ENCODE assay signal across 8 mouse cellular contexts in genomic region chr3:51223556-51223955, GRCm38 (mm10). TPM values are rescaled to one million over a fixed set of nuclear protein-coding genes. Genes with fewer than 3 reads are reported as not detected.
DNase-seq lines count a peak whose midpoint lies in the region; ATAC-seq lines count a peak whose summit lies in the region.

No protein-coding gene starts in this region.

- intact Hi-C loops in heart, postnatal 10 days (cut with DNase I), result loop anchor here (2.0 kb wide), 1 partner anchor 21 kb away; no protein-coding TSS in a partner anchor

- H3K4me3 ChIP-seq in heart, embryonic 13.5 days, result peak overlapping the region; percentile 95
- H3K4me3 ChIP-seq in hindbrain, embryonic 11.5 days (ENCODE audit: low read depth, low read length), result no peak overlapping the region
- H3K4me3 ChIP-seq in midbrain, embryonic 11.5 days (ENCODE audit: low read depth, low read length), result no peak overlapping the region

- peak overlapping the region; percentile 42; the same call in 1 of the 2 replicates for H3K27ac ChIP-seq in heart, embryonic 13.5 days (replicated peaks)
- no peak overlapping the region for H3K27ac ChIP-seq in hindbrain, embryonic 11.5 days (ENCODE audit: low read depth, low read length)
- no peak overlapping the region for H3K27ac ChIP-seq in midbrain, embryonic 11.5 days (ENCODE audit: low read depth, low read length)

- H3K4me1 ChIP-seq in heart, embryonic 13.5 days, result peaks cover 57% of the 10 kb centered on the region
- no peaks in the 10 kb centered on the region for H3K4me1 ChIP-seq in hindbrain, embryonic 11.5 days (replicated peaks; ENCODE audit: control insufficient read depth, insufficient read depth, low read length)
- H3K4me1 ChIP-seq in midbrain, embryonic 11.5 days (ENCODE audit: control insufficient read depth, insufficient read depth, low read length), result peaks cover 4% of the 10 kb centered on the region; the same call in 1 of the 2 replicates

- DNase-seq in heart, postnatal 10 days, result no peak
- peak; percentile 99 for DNase-seq in R1 (ENCODE audit: low read depth, low spot score)
- DNase-seq in hindbrain, embryonic 11.5 days (ENCODE audit: low spot score), result peak; percentile 13
- no peak for DNase-seq in midbrain, embryonic 11.5 days (ENCODE audit: low spot score, missing footprints)
- DNase-seq in thymus, adult 18-20 months, result no peak
- DNase-seq in right cerebral cortex, postnatal 25 days, result no peak
- DNase-seq in cerebellum, postnatal 10 days, result no peak

- no peak for ATAC-seq in heart, embryonic 13.5 days (ENCODE audit: extremely low read depth, insufficient number of reproducible peaks, low FRiP score, low TSS enrichment)
- ATAC-seq in hindbrain, embryonic 11.5 days (ENCODE audit: low FRiP score), result no peak
- no peak for ATAC-seq in midbrain, embryonic 11.5 days (ENCODE audit: low FRiP score)

- peak overlapping the region; percentile 94; the same call in 1 of the 2 replicates for H3K9ac ChIP-seq in heart, embryonic 13.5 days
- H3K9ac ChIP-seq in hindbrain, embryonic 11.5 days (ENCODE audit: low read depth, low read length), result no peak overlapping the region
- no peak overlapping the region for H3K9ac ChIP-seq in midbrain, embryonic 11.5 days (ENCODE audit: low read length)

- H3K36me3 ChIP-seq in heart, embryonic 13.5 days, result no peaks in the 10 kb centered on the region
- H3K36me3 ChIP-seq in hindbrain, embryonic 11.5 days (ENCODE audit: control insufficient read depth, insufficient read depth, low read length), result no peaks in the 10 kb centered on the region
- H3K36me3 ChIP-seq in midbrain, embryonic 11.5 days (ENCODE audit: control insufficient read depth, insufficient read depth, low read length), result no peaks in the 10 kb centered on the region

- 26% methylated on average over 5 of the region's 5 CpGs for WGBS in heart, embryonic 13.5 days
- WGBS in hindbrain, embryonic 11.5 days, result 18% methylated on average over 5 of the region's 5 CpGs
- WGBS in midbrain, embryonic 11.5 days, result 18% methylated on average over 5 of the region's 5 CpGs

- H3K27me3 ChIP-seq in heart, embryonic 13.5 days (replicated peaks), result no peaks in the 10 kb centered on the region
- H3K27me3 ChIP-seq in hindbrain, embryonic 11.5 days (ENCODE audit: control insufficient read depth, insufficient read depth, low read length), result no peaks in the 10 kb centered on the region
- H3K27me3 ChIP-seq in midbrain, embryonic 11.5 days (ENCODE audit: control insufficient read depth, insufficient read depth, low read length), result no peaks in the 10 kb centered on the region

- peak overlapping the region; percentile 91 for H3K4me2 ChIP-seq in heart, embryonic 13.5 days
- no peak overlapping the region for H3K4me2 ChIP-seq in hindbrain, embryonic 11.5 days (replicated peaks; ENCODE audit: low read depth, low read length)
- H3K4me2 ChIP-seq in midbrain, embryonic 11.5 days, result peak overlapping the region; percentile 56; the same call in 1 of the 2 replicates

- H3K9me3 ChIP-seq in heart, embryonic 13.5 days, result no peaks in the 10 kb centered on the region
- no peaks in the 10 kb centered on the region for H3K9me3 ChIP-seq in hindbrain, embryonic 11.5 days (ENCODE audit: control insufficient read depth, low read length)
- no peaks in the 10 kb centered on the region for H3K9me3 ChIP-seq in midbrain, embryonic 11.5 days (ENCODE audit: control insufficient read depth, low read length)

RNA-seq across cellular contexts. Expression of gene Noct, which starts 0.7 kb away (rescaled TPM):
- 8.5 and 8.6 TPM in 2 replicates for polyA plus RNA-seq in heart, embryonic 13.5 days (2015; fragmentation: Nextera tagmentation; extraction: Ambion mirVana)
- total RNA-seq in heart, postnatal 10 days (2021), result 10 to 100 TPM; 28.9 to 75.4 TPM
- 12.7 and 15.0 TPM in 2 replicates for polyA plus RNA-seq in hindbrain, embryonic 11.5 days (2014; fragmentation: Nextera tagmentation; extraction: Ambion mirVana)
- polyA plus RNA-seq in midbrain, embryonic 11.5 days (2014; fragmentation: Nextera tagmentation; extraction: Ambion mirVana), result 11.6 and 12.9 TPM in 2 replicates

Comparison
In these comparisons a context has a peak if more than half of its experiments do, and no peak if none do; other contexts are left out.
1. DNase-seq: peak in R1 (single experiment) and hindbrain, embryonic 11.5 days (single experiment); none in heart, postnatal 10 days (0 of 2), midbrain, embryonic 11.5 days (single experiment), thymus, adult 18-20 months (0 of 2), right cerebral cortex, postnatal 25 days (single experiment) and cerebellum, postnatal 10 days (0 of 2).